Mouse (Mus musculus) lung, embryonic 14.5 days (tissue): Measurements from ENCODE around the gene Ago1. TPM values are rescaled to one million over a fixed set of nuclear protein-coding genes. Genes with fewer than 3 reads are reported as not detected.

Source experiments
- ATAC-seq: fragments of 200-750 bp; cut with Nextera tagmentation; 2 replicates; pipeline ENCODE4 v1.8.0; 2017; ENCODE audit warnings: mild to moderate bottlenecking, moderate TSS enrichment, moderate library complexity; ENCODE audit not compliant: insufficient read depth
- DNase-seq: peaks from one replicate; pipeline ENCODE4 v3.0.0-alpha.2; 2015
- H3K27ac ChIP-seq: fragments of 300-500 bp; sonication (generic); 2 replicates; pipeline ENCODE4 v1.5.1; 2014; ENCODE audit warnings: low read depth, mild to moderate bottlenecking, moderate library complexity
- H3K27me3 ChIP-seq: fragments of 300-500 bp; sonication (generic); 2 replicates; pipeline ENCODE4 v1.6.1; 2014; ENCODE audit warnings: low read length, control low read depth; ENCODE audit not compliant: insufficient read depth
- H3K36me3 ChIP-seq: fragments of 300-500 bp; sonication (generic); 2 replicates; pipeline ENCODE4 v1.6.1; 2014; ENCODE audit warnings: control low read depth; ENCODE audit not compliant: insufficient read depth
- H3K4me1 ChIP-seq: fragments of 300-500 bp; sonication (generic); 2 replicates; pipeline ENCODE4 v1.6.1; 2014; ENCODE audit warnings: antibody characterized with exemption, control low read depth; ENCODE audit not compliant: insufficient read depth
- H3K4me2 ChIP-seq: fragments of 300-500 bp; sonication (generic); 2 replicates; pipeline ENCODE4 v1.6.1; 2014; ENCODE audit warnings: mild to moderate bottlenecking
- H3K4me3 ChIP-seq: fragments of 300-500 bp; sonication (generic); 2 replicates; pipeline ENCODE4 v1.5.1; 2014; ENCODE audit warnings: low read depth, low read length
- H3K9ac ChIP-seq: fragments of 300-500 bp; sonication (generic); 2 replicates; pipeline ENCODE4 v1.6.1; 2014
- H3K9me3 ChIP-seq: fragments of 300-500 bp; sonication (generic); 2 replicates; pipeline ENCODE4 v1.6.1; 2016; ENCODE audit warnings: low read depth, low read length, control low read depth
- CTCF ChIP-seq: IDR thresholded peaks from 2 replicates; pipeline ENCODE4 v1.5.1; 2016; ENCODE audit warnings: antibody characterized with exemption, low read depth
- WGBS: fragments of 180-500 bp; shearing (Covaris S2); extraction: QIAGEN DNeasy Blood & Tissue Kit; methylation state at CpG from one replicate; pipeline ENCODE4 v1.1.7; 2014; 5-methylcytosine and 5-hydroxymethylcytosine counted together
- polyA plus RNA-seq: library from polyadenylated mRNA; unstranded; fragments of >200 nt; fragmentation: Nextera tagmentation; extraction: Ambion mirVana; gene quantifications from 2 replicates; pipeline ENCODE4 v1.2.1, GENCODE M21; 2014

Gene Ago1
- polyA plus RNA-seq, 1 experiment from 2014 or later: 10.7 TPM

DNA sequence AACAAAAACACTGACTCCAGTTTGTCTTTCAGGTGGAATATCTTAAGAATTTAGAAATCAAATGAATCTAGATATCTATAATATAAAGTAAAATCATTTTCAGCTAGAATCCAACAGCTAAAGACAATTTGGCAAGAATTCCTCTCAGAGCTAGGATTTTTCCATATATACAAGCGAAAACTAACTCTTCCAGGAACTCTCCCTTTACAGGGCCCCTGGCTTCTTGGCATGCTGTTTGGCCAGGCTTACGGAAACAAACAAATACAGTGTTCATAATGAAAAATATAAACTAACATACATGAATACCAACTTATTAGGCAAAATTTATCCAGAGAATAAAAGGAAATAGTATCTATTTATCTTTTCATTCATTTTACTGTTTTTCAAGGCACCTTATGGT, 44.5 kb downstream of the Ago1 start:
- DNase-seq: peak; percentile 62
- WGBS: 68% methylated on average over 2 of the region's 2 CpGs

DNA sequence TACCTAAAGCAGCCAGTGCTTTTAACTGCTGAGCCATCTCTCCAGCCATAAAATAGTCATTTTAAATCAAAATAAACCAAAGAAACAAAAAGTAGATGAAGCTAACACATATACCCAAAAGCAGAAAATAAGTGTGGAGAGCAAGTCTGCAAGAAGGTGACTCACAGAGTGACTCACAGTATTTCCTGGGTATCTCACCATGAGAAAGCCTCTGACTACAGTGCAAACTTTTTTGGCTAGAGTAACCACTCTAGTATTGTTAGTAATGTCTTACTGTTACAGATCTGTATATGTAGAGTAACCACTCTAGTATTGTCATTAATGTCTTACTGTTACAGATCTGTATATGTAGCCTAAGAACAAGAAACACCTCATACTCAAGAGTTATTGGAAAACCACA, 52.7 kb downstream of the Ago1 start:
- Histone ChIP-seq H3K4me1 (no peaks in the 10 kb centered on the region), H3K27me3 (no peaks in the 10 kb centered on the region), H3K4me2 (no peak overlapping the region), H3K9ac (no peak overlapping the region), H3K36me3 (0 out of 2 replicates have a peak, but pooled peaks cover 4% of the 10 kb centered on the region), H3K27ac (no peak overlapping the region), H3K9me3 (no peaks in the 10 kb centered on the region), H3K4me3 (no peak overlapping the region)
- DNase-seq (no peak), ATAC-seq (no peak)
- TF ChIP-seq CTCF: no peak

More for the DNA sequence above, 44.5 kb downstream of the Ago1 start:
- Histone ChIP-seq H3K9ac (no peak overlapping the region), H3K9me3 (no peaks in the 10 kb centered on the region), H3K4me1 (no peaks in the 10 kb centered on the region), H3K27ac (no peak overlapping the region), H3K4me2 (no peak overlapping the region), H3K27me3 (no peaks in the 10 kb centered on the region), H3K36me3 (no peaks in the 10 kb centered on the region), H3K4me3 (no peak overlapping the region)
- no peak for ATAC-seq
- TF ChIP-seq CTCF: no peak

DNA sequence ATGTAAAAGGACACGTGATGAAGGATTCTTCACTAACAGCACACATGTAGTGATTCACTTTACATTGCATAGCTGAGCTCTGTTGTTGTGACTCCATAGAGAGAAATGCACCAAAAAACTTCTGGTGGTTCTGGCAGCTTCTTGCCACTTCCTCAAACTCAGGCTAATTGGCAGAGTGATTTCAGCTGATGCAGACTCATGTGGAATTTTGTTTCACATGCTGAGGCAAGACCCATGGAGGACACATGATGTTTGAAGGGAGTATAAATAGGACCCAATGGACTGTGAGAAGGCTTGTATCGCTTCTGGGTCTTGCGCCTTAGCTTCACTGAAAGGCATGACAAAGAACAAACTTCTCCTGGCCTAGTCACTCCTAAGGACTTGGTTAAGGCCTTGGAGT, 55.9 kb downstream of the Ago1 start:
- Histone ChIP-seq H3K4me1 (no peaks in the 10 kb centered on the region), H3K9ac (no peak overlapping the region), H3K36me3 (0 out of 2 replicates have a peak, but pooled peaks cover 4% of the 10 kb centered on the region), H3K9me3 (no peaks in the 10 kb centered on the region), H3K4me3 (no peak overlapping the region), H3K27ac (no peak overlapping the region), H3K4me2 (no peak overlapping the region), H3K27me3 (no peaks in the 10 kb centered on the region)
- TF ChIP-seq CTCF: no peak
- 94% methylated on average over 3 of the region's 3 CpGs for WGBS
- no peak for DNase-seq
- ATAC-seq: no peak

Other genes with a start within 250 kb of the Ago1 start
- gene Map7d1, start 212.2 kb downstream of the Ago1 start, polyA plus RNA-seq: 50.7 and 61.1 TPM in 2 replicates
- gene Trappc3, start 206.3 kb downstream of the Ago1 start, polyA plus RNA-seq: 26.7 and 28.9 TPM in 2 replicates
- 4.0 and 5.2 TPM in 2 replicates for gene Col8a2, start 181.8 kb downstream of the Ago1 start, polyA plus RNA-seq
- gene Adprhl2, start 146.9 kb downstream of the Ago1 start, polyA plus RNA-seq: 52.8 and 56.8 TPM in 2 replicates
- 1.3 and 2.5 TPM in 2 replicates for gene Tekt2, start 142.9 kb downstream of the Ago1 start, polyA plus RNA-seq
- 19.1 and 19.5 TPM in 2 replicates for gene Ago3, start 39.0 kb downstream of the Ago1 start, polyA plus RNA-seq
- 2.9 and 3.5 TPM in 2 replicates for gene Ago4, start 64.9 kb upstream of the Ago1 start, polyA plus RNA-seq
- 52.6 and 54.3 TPM in 2 replicates for gene Clspn, start 88.4 kb upstream of the Ago1 start, polyA plus RNA-seq
- 2.7 and 3.2 TPM in 2 replicates for gene 5730409E04Rik, start 141.2 kb upstream of the Ago1 start, polyA plus RNA-seq
- 510 and 528 TPM in 2 replicates for gene Psmb2, start 209.0 kb upstream of the Ago1 start, polyA plus RNA-seq